Mouse (Mus musculus): ENCODE measurements around the gene Slc36a2. TPM values are rescaled to one million over a fixed set of nuclear protein-coding genes. Genes with fewer than 3 reads are reported as not detected.

The Slc36a2 gene
- total RNA-seq (2012; rRNA removed) (0.04 and 0.08 TPM in 2 replicates), total RNA-seq (2014; rRNA removed) (not detected in 2 replicates), polyA plus RNA-seq (2012; ENCODE audit: insufficient read length, low read depth) (0.17 and 0.18 TPM in 2 replicates)

DNA sequence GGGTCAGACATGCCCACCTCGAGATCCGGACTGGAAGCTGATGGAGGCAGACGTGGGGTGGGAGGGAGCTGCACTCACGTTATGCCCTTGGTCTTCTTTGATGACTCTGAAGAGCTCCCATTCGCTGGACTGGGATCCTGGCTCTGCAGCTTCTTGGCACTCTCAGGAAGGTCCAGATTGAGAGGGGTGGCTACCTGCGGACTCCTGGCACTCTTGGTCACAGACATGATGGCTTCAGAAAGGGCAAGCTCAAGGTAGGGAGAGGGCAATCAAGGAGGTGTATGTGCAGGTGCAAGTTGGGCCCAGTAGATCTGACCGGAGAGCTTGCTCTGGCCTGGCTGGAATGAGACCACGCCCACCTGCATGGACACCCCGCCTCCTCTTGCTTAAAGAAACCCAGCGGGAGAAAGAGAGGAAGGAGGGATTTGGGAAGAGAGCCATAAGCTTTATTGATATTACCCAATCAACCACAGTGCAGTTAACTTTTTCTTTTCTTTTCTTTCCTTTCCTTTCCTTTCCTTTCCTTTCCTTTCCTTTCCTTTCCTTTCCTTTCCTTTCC, at the start of gene Slc36a2:
TSS of gene Slc36a2 (minus strand) at position 345 of the 559 bp plus-strand sequence.
- Histone ChIP-seq H3K79me2 (replicated peaks; ENCODE audit: control insufficient read depth, extremely low read depth, insufficient read depth, poor library complexity, severe bottlenecking) (no peaks in the 10 kb centered on the region), H3K4me2 (ENCODE audit: insufficient read depth, low read depth, poor library complexity, severe bottlenecking) (no peak within 1 kb of the TSS), H3K9me3 (replicated peaks; ENCODE audit: low read length) (no peaks in the 10 kb centered on the region), H3K36me3 (replicated peaks in 1 of 2; ENCODE audit: control insufficient read depth in 1 of 2, insufficient read depth in 1 of 2, low read length in 1 of 2) (no peaks in the 10 kb centered on the region), H3K4me1 (ENCODE audit: control insufficient read depth in 1 of 2, insufficient read depth in 2 of 2) (no peaks in the 10 kb centered on the region), H3K27ac (ENCODE audit: insufficient read depth, low read depth) (no peak within 1 kb of the TSS), H3K9ac (ENCODE audit: insufficient read depth, low read depth) (no peak within 1 kb of the TSS), H3K4me3 (replicated peaks in 1 of 3; ENCODE audit: low read depth in 2 of 3, low read length in 2 of 3, poor library complexity in 1 of 3) (no peak within 1 kb of the TSS), H3K27me3 (replicated peaks) (peaks cover 73% of the 10 kb centered on the region)
- DNase-seq (ENCODE audit: extremely low read depth) = no peak
- in situ Hi-C loops (cut with MboI; ENCODE audit: low pct_ligation_motif_present, low pct_unique_long_range_greater_than_20kb, low sequenced_read_pairs) = no loop called here
- dilution Hi-C loops (cut with MboI; ENCODE audit: extremely low pct_ligation_motif_present, extremely low pct_unique_long_range_greater_than_20kb, low sequenced_read_pairs) = no loop called here
- no peak for TF ChIP-seq MAX (IDR thresholded peaks at IDR 0.05; ENCODE audit: low read length)
- TF ChIP-seq IRF4 (IDR thresholded peaks at IDR 0.05; ENCODE audit: low read depth, low read length) = no peak
- TF ChIP-seq ETS1 (conservative IDR thresholded peaks at IDR 0.05; ENCODE audit: low read depth, low read length) = no peak
- no peak for TF ChIP-seq NELFE (IDR thresholded peaks at IDR 0.05; ENCODE audit: low read depth, low read length)
- no peak for TF ChIP-seq MYC (IDR thresholded peaks at IDR 0.05; ENCODE audit: low read depth, low read length)
- no peak for TF ChIP-seq SIN3A (IDR thresholded peaks at IDR 0.05; ENCODE audit: low read length)
- no peak for TF ChIP-seq JUN (IDR thresholded peaks at IDR 0.05; ENCODE audit: insufficient read depth, low read depth, low read length)
- TF ChIP-seq GABPA (IDR thresholded peaks at IDR 0.05; ENCODE audit: insufficient replicate concordance, low read depth, low read length) = no peak

DNA sequence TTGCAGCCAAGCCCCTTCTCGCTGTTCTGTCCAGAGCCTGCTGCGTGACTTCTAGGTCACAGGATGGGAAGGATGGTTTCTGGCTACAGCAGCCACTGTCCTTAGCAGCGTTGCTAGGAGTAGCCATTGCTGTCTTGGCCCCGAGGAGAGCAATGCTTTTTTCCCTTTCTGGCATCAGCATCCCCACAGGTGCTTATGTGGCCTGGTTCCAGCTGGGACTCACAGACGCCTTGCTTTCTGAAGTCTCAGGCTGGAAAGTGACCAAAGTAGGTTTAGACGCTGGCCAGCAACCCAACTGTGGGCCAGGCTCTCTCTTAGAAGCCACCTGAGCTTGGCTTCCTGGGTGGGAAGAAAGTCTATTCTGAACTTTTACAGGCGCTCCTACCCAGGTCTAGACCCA, 49.4 kb upstream of the Slc36a2 start:
- Histone ChIP-seq H3K4me2 (ENCODE audit: insufficient read depth, low read depth, poor library complexity, severe bottlenecking) (no peak overlapping the region), H3K4me1 (ENCODE audit: control insufficient read depth in 1 of 2, insufficient read depth in 2 of 2) (no peaks in the 10 kb centered on the region), H3K79me2 (replicated peaks; ENCODE audit: control insufficient read depth, extremely low read depth, insufficient read depth, poor library complexity, severe bottlenecking) (no peaks in the 10 kb centered on the region), H3K9ac (ENCODE audit: insufficient read depth, low read depth) (no peak overlapping the region), H3K36me3 (replicated peaks in 1 of 2; ENCODE audit: control insufficient read depth in 1 of 2, insufficient read depth in 1 of 2, low read length in 1 of 2) (peaks cover 9 to 49% of the 10 kb centered on the region in 2 experiments), H3K4me3 (replicated peaks in 1 of 3; ENCODE audit: low read depth in 2 of 3, low read length in 2 of 3, poor library complexity in 1 of 3) (no peak overlapping the region), H3K9me3 (replicated peaks; ENCODE audit: low read length) (no peaks in the 10 kb centered on the region), H3K27me3 (replicated peaks) (no peaks in the 10 kb centered on the region), H3K27ac (ENCODE audit: insufficient read depth, low read depth) (no peak overlapping the region)
- no peak for DNase-seq (ENCODE audit: extremely low read depth)
- no peak for TF ChIP-seq HCFC1 (IDR thresholded peaks at IDR 0.05; ENCODE audit: low read depth, low read length)
- no peak for TF ChIP-seq CHD1 (IDR thresholded peaks at IDR 0.05; ENCODE audit: low read depth, low read length)
- dilution Hi-C loops (cut with MboI; ENCODE audit: extremely low pct_ligation_motif_present, extremely low pct_unique_long_range_greater_than_20kb, low sequenced_read_pairs) (no loop called here), in situ Hi-C loops (cut with MboI; ENCODE audit: low pct_ligation_motif_present, low pct_unique_long_range_greater_than_20kb, low sequenced_read_pairs) (no loop called here)

DNA sequence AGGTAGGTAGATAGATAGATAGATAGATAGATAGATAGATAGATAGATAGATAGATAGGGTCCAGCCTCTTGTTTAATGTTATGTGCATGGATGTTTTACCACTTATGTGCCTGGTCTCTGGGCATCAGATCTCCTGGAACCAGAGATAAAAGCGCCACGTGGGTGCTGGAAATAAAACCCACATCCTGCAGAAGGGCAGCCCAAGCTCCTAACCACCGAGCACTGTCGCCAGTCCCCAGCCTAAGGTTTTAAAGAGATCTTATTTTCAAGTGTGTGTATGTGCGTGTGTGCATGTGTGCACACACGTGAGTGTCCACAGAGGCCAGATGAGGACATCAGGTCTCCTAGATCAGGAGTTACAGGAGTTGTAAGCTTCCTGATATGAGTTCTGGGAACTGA, 46.2 kb upstream of the Slc36a2 start:
- no peak overlapping the region for H3K4me3 ChIP-seq (replicated peaks in 1 of 3; ENCODE audit: low read depth in 2 of 3, low read length in 2 of 3, poor library complexity in 1 of 3)
- H3K4me1 ChIP-seq (ENCODE audit: control insufficient read depth in 1 of 2, insufficient read depth in 2 of 2) = no peaks in the 10 kb centered on the region
- no peak overlapping the region for H3K27ac ChIP-seq (ENCODE audit: insufficient read depth, low read depth)
- DNase-seq (ENCODE audit: extremely low read depth) = no peak
- in situ Hi-C loops (cut with MboI; ENCODE audit: low pct_ligation_motif_present, low pct_unique_long_range_greater_than_20kb, low sequenced_read_pairs) = no loop called here
- H3K27me3 ChIP-seq (replicated peaks) = no peaks in the 10 kb centered on the region
- peaks cover 15 to 68% of the 10 kb centered on the region in 2 experiments for H3K36me3 ChIP-seq (replicated peaks in 1 of 2; ENCODE audit: control insufficient read depth in 1 of 2, insufficient read depth in 1 of 2, low read length in 1 of 2)
- dilution Hi-C loops (cut with MboI; ENCODE audit: extremely low pct_ligation_motif_present, extremely low pct_unique_long_range_greater_than_20kb, low sequenced_read_pairs) = no loop called here
- no peak overlapping the region for H3K4me2 ChIP-seq (ENCODE audit: insufficient read depth, low read depth, poor library complexity, severe bottlenecking)
- no peaks in the 10 kb centered on the region for H3K9me3 ChIP-seq (replicated peaks; ENCODE audit: low read length)
- H3K9ac ChIP-seq (ENCODE audit: insufficient read depth, low read depth) = no peak overlapping the region
- no peaks in the 10 kb centered on the region for H3K79me2 ChIP-seq (replicated peaks; ENCODE audit: control insufficient read depth, extremely low read depth, insufficient read depth, poor library complexity, severe bottlenecking)
- TF ChIP-seq POLR2A (IDR thresholded peaks at IDR 0.05; ENCODE audit: low read depth, low read length) (no peak), EP300 (IDR thresholded peaks at IDR 0.05; ENCODE audit: low read length) (no peak), CHD1 (IDR thresholded peaks at IDR 0.05; ENCODE audit: low read depth, low read length) (no peak), BHLHE40 (IDR thresholded peaks at IDR 0.05; ENCODE audit: low read depth, low read length) (no peak), SIN3A (IDR thresholded peaks at IDR 0.05; ENCODE audit: low read length) (no peak), MAFK (IDR thresholded peaks at IDR 0.05; ENCODE audit: insufficient replicate concordance, low read length) (no peak), ZNF384 (IDR thresholded peaks at IDR 0.05; ENCODE audit: low read depth, low read length) (no peak), MEF2A (IDR thresholded peaks at IDR 0.05; ENCODE audit: borderline replicate concordance, low read depth, low read length) (no peak), PAX5 (IDR thresholded peaks at IDR 0.05; ENCODE audit: low read length) (no peak), RAD21 (IDR thresholded peaks at IDR 0.05; ENCODE audit: low read depth, low read length) (no peak), UBTF (IDR thresholded peaks at IDR 0.05; ENCODE audit: low read depth, low read length) (no peak), SMC3 (IDR thresholded peaks at IDR 0.05; ENCODE audit: low read depth, low read length) (no peak), MYC (IDR thresholded peaks at IDR 0.05; ENCODE audit: low read depth, low read length) (no peak), MAX (IDR thresholded peaks at IDR 0.05; ENCODE audit: low read length) (no peak), MAZ (IDR thresholded peaks at IDR 0.05; ENCODE audit: low read depth, low read length) (no peak)
